Mouse (Mus musculus): ENCODE data around the gene P4ha2. TPM values are rescaled to one million over a fixed set of nuclear protein-coding genes. Genes with fewer than 3 reads are reported as not detected.

P4ha2 gene
- polyA plus RNA-seq, 1 experiment, result 23.4 TPM

DNA sequence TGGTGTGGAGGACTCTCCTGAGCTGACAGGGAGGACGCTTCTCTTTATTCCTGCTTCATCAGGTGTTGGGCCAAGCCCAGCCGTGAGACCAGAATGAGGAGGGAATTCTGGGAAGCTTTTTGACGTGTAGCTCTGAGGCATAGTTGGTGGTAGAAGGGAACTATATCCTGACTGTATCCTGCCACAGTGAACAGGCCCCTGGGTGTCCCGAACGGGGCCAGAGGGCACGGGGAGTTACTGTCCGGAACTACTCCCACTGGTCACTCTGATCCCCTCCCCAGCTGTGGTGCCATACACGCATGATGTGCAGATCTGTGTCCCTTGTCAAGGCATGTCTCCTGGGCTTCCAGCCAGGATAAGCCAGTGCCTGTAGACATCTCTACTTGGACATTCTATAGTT lies 15.4 kb downstream of the P4ha2 start:
- no peaks in the 10 kb centered on the region for H3K27me3 ChIP-seq (replicated peaks; ENCODE audit: control insufficient read depth, insufficient read depth, low read length)
- H3K4me3 ChIP-seq (ENCODE audit: insufficient read depth, low read depth, low read length), result no peak overlapping the region
- TF ChIP-seq POLR2A (IDR thresholded peaks at IDR 0.05; ENCODE audit: low read depth, low read length) (no peak), CTCF (conservative IDR thresholded peaks at IDR 0.05; ENCODE audit: insufficient read depth, insufficient read length, low read depth, low read length) (no peak)
- no peak overlapping the region for H3K27ac ChIP-seq (ENCODE audit: insufficient read depth, low read depth, low read length)
- 75% methylated on average over 8 of the region's 8 CpGs for WGBS
- H3K36me3 ChIP-seq (ENCODE audit: control insufficient read depth, insufficient read depth, low read length), result no peaks in the 10 kb centered on the region
- no peak for DNase-seq
- H3K4me1 ChIP-seq (ENCODE audit: control insufficient read depth, insufficient read depth, low read length), result peaks cover 11% of the 10 kb centered on the region; the same call in 1 of the 2 replicates

DNA sequence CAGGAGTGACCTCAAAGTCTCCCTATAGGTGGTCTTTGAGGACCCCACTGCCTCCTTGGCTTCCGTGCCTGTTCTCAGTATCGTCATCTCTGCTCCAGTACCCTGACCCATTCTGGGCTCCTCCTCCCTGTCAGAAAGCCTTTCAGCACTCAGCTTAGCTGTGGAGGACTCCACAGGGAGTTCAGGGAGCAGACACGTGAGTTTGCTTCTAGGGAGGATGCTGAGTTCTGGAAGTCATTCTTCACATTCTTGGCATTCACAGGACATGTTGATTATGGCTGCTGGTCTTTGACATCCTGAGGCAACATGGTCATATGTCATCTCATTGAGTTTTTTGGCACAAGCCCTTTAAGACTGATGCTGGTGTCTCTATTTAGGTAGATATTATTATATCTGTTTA lies 16.0 kb downstream of the P4ha2 start:
- Histone ChIP-seq H3K4me1 (ENCODE audit: control insufficient read depth, insufficient read depth, low read length) (peaks cover 11% of the 10 kb centered on the region; the same call in 1 of the 2 replicates), H3K36me3 (ENCODE audit: control insufficient read depth, insufficient read depth, low read length) (no peaks in the 10 kb centered on the region), H3K27ac (ENCODE audit: insufficient read depth, low read depth, low read length) (peak overlapping the region; percentile 40; the same call in 1 of the 2 replicates), H3K4me3 (ENCODE audit: insufficient read depth, low read depth, low read length) (no peak overlapping the region), H3K27me3 (replicated peaks; ENCODE audit: control insufficient read depth, insufficient read depth, low read length) (no peaks in the 10 kb centered on the region)
- WGBS, result 64% methylated on average over 3 of the region's 3 CpGs
- no peak for TF ChIP-seq CTCF (conservative IDR thresholded peaks at IDR 0.05; ENCODE audit: insufficient read depth, insufficient read length, low read depth, low read length)
- TF ChIP-seq POLR2A (IDR thresholded peaks at IDR 0.05; ENCODE audit: low read depth, low read length), result no peak
- DNase-seq, result peak; percentile 68

DNA sequence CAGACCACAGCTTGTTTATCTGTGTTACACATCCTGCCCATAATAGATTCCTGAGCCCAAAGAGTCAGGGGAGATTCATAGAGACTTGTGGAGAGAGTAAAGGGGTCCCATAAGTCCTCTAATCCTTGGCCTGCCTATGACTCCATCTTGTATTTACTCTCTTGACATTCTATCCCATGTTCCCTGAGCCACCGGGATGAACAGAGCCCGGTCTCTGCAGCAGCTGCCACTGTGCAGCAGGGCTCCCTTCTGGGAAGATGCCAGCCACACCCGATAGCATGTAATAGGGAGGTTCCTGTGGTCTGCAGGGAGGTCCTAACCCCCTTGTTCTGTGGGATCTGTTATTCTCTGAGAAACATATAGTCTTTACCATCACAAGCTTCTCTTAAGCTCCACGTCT lies 16.5 kb downstream of the P4ha2 start:
- TF ChIP-seq POLR2A (IDR thresholded peaks at IDR 0.05; ENCODE audit: low read depth, low read length) (no peak), CTCF (conservative IDR thresholded peaks at IDR 0.05; ENCODE audit: insufficient read depth, insufficient read length, low read depth, low read length) (no peak)
- no peaks in the 10 kb centered on the region for H3K27me3 ChIP-seq (replicated peaks; ENCODE audit: control insufficient read depth, insufficient read depth, low read length)
- H3K27ac ChIP-seq (ENCODE audit: insufficient read depth, low read depth, low read length), result no peak overlapping the region
- no peaks in the 10 kb centered on the region for H3K36me3 ChIP-seq (ENCODE audit: control insufficient read depth, insufficient read depth, low read length)
- H3K4me1 ChIP-seq (ENCODE audit: control insufficient read depth, insufficient read depth, low read length), result peaks cover 11% of the 10 kb centered on the region; the same call in 1 of the 2 replicates
- no peak overlapping the region for H3K4me3 ChIP-seq (ENCODE audit: insufficient read depth, low read depth, low read length)
- 88% methylated on average over 4 of the region's 4 CpGs for WGBS
- no peak for DNase-seq

DNA sequence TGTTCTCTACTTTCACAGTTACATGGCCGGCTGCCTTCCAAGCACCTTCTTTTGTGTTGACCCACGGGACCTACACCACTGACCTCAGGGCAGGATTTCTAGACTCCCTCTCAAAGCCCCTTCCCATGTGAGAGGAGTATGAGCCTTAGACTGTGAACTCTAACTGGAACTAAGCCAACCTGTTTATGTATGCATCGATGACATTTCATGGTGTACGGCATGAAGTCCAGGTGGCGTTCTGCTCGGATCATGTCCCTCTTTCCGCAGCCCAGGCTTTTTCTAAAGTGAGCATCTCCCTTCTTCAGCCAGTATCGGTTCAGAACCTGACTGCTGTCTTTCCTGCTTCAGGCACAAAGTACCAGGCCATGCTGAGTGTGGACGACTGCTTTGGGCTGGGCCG lies 17.2 kb downstream of the P4ha2 start:
- Histone ChIP-seq H3K4me1 (ENCODE audit: control insufficient read depth, insufficient read depth, low read length) (peaks cover 9% of the 10 kb centered on the region; the same call in 1 of the 2 replicates), H3K27ac (ENCODE audit: insufficient read depth, low read depth, low read length) (no peak overlapping the region), H3K4me3 (ENCODE audit: insufficient read depth, low read depth, low read length) (no peak overlapping the region), H3K27me3 (replicated peaks; ENCODE audit: control insufficient read depth, insufficient read depth, low read length) (no peaks in the 10 kb centered on the region), H3K36me3 (ENCODE audit: control insufficient read depth, insufficient read depth, low read length) (no peaks in the 10 kb centered on the region)
- no peak for DNase-seq
- no peak for TF ChIP-seq CTCF (conservative IDR thresholded peaks at IDR 0.05; ENCODE audit: insufficient read depth, insufficient read length, low read depth, low read length)
- TF ChIP-seq POLR2A (IDR thresholded peaks at IDR 0.05; ENCODE audit: low read depth, low read length), result no peak
- 79% methylated on average over 10 of the region's 10 CpGs for WGBS

DNA sequence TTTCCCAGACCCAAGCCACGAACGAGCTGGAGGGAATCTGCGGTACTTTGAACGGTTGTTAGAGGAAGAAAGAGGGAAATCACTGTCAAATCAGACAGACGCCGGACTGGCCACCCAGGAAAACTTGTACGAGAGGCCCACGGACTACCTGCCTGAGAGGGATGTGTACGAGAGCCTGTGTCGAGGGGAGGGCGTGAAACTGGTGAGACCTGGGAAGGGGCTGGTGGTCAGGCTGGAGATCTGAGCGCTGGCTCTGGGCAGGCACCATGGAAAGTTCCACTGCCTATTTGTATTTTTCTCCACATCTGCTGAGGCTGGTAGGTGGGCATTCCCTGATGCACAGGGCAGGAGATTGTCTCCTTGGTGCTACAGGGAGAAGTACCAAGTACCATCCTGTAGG lies 19.2 kb downstream of the P4ha2 start:
- 88% methylated on average over 12 of the region's 12 CpGs for WGBS
- no peak overlapping the region for H3K4me3 ChIP-seq (ENCODE audit: insufficient read depth, low read depth, low read length)

DNA sequence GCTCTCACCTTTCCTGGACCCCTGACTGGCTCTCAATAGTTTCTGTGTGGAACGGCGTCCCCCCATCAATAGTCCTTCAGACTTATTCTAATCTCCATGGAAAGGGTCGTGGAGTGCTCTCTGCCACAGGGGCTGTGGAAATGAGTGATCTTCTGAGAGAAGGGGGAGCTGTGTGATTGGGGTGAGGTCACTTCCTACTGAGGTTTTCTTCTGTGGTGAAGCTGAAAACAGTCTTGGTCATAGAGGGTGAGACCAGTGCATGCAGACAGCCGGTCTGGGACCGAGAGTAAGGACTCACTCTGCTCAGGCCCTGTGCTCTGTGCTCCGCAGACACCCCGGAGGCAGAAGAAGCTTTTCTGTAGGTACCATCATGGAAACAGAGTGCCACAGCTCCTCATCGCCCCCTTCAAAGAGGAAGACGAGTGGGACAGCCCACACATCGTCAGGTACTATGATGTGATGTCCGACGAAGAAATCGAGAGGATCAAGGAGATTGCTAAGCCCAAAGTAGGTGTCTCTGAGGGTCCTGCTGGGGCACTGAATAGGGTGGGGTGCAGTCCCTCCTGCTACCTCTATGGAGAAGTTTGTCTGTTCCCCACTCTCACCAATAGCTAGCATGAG lies 20.0 kb downstream of the P4ha2 start:
- no peak for TF ChIP-seq CTCF (conservative IDR thresholded peaks at IDR 0.05; ENCODE audit: insufficient read depth, insufficient read length, low read depth, low read length)
- TF ChIP-seq POLR2A (IDR thresholded peaks at IDR 0.05; ENCODE audit: low read depth, low read length), result no peak
- Histone ChIP-seq H3K4me1 (ENCODE audit: control insufficient read depth, insufficient read depth, low read length) (no peaks in the 10 kb centered on the region), H3K36me3 (ENCODE audit: control insufficient read depth, insufficient read depth, low read length) (no peaks in the 10 kb centered on the region), H3K27ac (ENCODE audit: insufficient read depth, low read depth, low read length) (no peak overlapping the region), H3K27me3 (replicated peaks; ENCODE audit: control insufficient read depth, insufficient read depth, low read length) (no peaks in the 10 kb centered on the region), H3K4me3 (ENCODE audit: insufficient read depth, low read depth, low read length) (no peak overlapping the region)
- no peak for DNase-seq
- WGBS, result 94% methylated on average over 13 of the region's 13 CpGs

More for the DNA sequence above, 19.2 kb downstream of the P4ha2 start:
- TF ChIP-seq CTCF (conservative IDR thresholded peaks at IDR 0.05; ENCODE audit: insufficient read depth, insufficient read length, low read depth, low read length) (no peak), POLR2A (IDR thresholded peaks at IDR 0.05; ENCODE audit: low read depth, low read length) (no peak)
- no peak overlapping the region for H3K27ac ChIP-seq (ENCODE audit: insufficient read depth, low read depth, low read length)
- no peak for DNase-seq
- H3K4me1 ChIP-seq (ENCODE audit: control insufficient read depth, insufficient read depth, low read length), result no peaks in the 10 kb centered on the region
- no peaks in the 10 kb centered on the region for H3K27me3 ChIP-seq (replicated peaks; ENCODE audit: control insufficient read depth, insufficient read depth, low read length)
- no peaks in the 10 kb centered on the region for H3K36me3 ChIP-seq (ENCODE audit: control insufficient read depth, insufficient read depth, low read length)

DNA sequence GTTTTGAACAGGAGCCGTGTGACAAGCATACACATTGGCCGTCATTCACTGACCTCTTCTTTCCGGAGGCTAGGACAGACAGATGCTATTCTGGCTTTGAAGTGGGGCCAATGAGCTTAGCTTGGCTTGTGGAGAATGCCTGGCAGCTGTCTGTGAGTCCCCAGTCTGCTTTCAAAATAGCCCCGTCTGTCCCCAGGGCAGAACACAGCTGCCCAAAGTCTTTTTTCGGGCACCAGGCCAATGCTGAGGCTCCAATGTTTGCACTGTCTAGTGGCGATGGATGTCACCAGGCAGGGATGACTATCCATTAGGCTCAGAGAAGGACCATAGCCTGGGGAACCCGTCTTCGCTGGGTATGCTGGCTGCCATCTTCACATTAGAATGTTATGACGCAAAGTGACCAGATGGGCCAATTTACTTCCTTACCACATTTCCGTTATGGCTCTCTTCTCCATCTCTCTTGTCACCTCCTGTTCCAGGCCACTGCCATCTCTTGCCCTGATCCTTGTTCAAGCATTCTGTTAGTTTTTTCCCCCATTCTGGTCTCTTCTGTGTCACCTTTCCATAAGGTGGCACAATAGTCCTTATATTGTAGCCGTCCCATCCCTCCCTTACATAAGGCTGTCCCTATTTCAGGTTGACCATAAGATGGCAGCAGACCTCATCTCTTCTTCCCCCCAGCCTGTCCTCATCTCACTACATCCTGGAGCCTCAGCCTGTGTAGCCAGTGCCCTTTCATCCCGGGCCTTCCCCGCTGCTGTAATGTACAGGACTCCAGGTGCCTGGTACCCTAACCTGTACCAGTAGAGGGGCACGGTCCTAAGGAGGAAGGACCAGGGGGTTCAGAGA lies 22.7 kb downstream of the P4ha2 start:
- WGBS, result 72% methylated on average over 14 of the region's 14 CpGs
- DNase-seq, result peak; percentile 64
- H3K36me3 ChIP-seq (ENCODE audit: control insufficient read depth, insufficient read depth, low read length), result no peaks in the 10 kb centered on the region; the same call in 1 of the 2 replicates
- TF ChIP-seq CTCF (conservative IDR thresholded peaks at IDR 0.05; ENCODE audit: insufficient read depth, insufficient read length, low read depth, low read length) (no peak; the same call in 1 of the 2 replicates), POLR2A (IDR thresholded peaks at IDR 0.05; ENCODE audit: low read depth, low read length) (no peak)
- H3K4me3 ChIP-seq (ENCODE audit: insufficient read depth, low read depth, low read length), result no peak overlapping the region
- H3K4me1 ChIP-seq (ENCODE audit: control insufficient read depth, insufficient read depth, low read length), result no peaks in the 10 kb centered on the region
- H3K27me3 ChIP-seq (replicated peaks; ENCODE audit: control insufficient read depth, insufficient read depth, low read length), result no peaks in the 10 kb centered on the region
- no peak overlapping the region for H3K27ac ChIP-seq (ENCODE audit: insufficient read depth, low read depth, low read length)
